Mouse (Mus musculus) olfactory bulb, adult 2 months (tissue): Measurements from ENCODE around the gene Olfr211.

Source experiments
- CTCF ChIP-seq: fragments of 200-500 bp; IDR thresholded peaks from 2 replicates; pipeline ENCODE4 v1.5.1; 2012; ENCODE audit warnings: low read depth, mild to moderate bottlenecking, low read length, moderate library complexity; ENCODE audit not compliant: insufficient read depth
- POLR2A ChIP-seq: fragments of 200-500 bp; IDR thresholded peaks from 2 replicates; pipeline ENCODE4 v1.6.1; 2012; ENCODE audit warnings: mild to moderate bottlenecking, low read depth, low read length, moderate library complexity; ENCODE audit not compliant: insufficient read depth

DNA sequence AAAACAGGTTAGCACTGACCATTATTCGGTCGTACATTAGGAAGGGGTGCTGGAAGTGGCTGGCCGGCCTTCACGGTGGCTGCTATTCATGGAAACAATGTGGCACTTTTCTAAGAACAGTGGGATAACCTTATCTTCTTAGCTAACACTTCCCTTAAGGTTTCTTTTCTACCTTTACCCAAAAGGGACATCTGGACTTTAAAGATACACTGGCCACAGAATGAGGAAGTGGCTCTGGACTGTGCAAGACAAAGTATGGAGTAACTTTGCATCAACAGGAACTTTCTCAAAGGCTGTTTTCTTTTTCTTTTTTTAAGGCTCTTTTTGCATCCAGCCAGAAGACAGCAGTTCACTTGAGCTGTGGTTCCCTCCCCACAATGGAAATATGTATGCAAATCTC lies 30.2 kb upstream of the Olfr211 start:
- TF ChIP-seq CTCF: no peak
- TF ChIP-seq POLR2A: no peak
